Mouse (Mus musculus) mature B cell (primary cell): Measurements from ENCODE around the gene Nova2.

ENCODE experiments used
- in situ Hi-C: fragments of 300-500 bp; cut with MboI; formaldehyde crosslinking; loops from 2 replicates; pipeline ENCODE4 v1.14.3; 2019

Gene Nova2

GRCm38 (mm10) chr7:18987100-18987499 is 61.4 kb downstream of the Nova2 start, which contains the start of gene Nanos2:
Nanos2 (plus strand) TSS chr7:18987400.
- in situ Hi-C loops: no loop called here

- in situ Hi-C loops: no loop called here
These were observed 62.1 kb downstream of the Nova2 start for GRCm38 (mm10) chr7:18987747-18988146.

DNA sequence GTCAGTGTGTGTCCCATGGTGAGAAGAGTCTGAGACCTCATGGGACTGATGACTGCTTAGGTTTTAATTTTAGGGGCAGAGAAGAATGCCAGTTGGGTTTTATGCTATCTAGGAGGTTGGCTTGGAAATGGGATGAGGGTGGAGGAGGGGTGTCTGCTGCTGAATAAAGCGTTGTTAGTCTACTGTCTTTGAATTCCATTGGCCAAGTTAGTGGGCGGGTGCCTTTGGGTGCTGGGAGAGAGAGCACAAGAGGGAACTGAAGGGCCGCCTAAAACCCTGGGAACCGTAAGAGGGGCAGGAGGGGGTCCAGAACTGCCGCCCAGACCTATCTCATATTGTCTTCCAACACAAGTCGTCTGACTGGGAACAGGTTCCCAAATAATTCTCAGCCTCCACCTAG is 63.1 kb downstream of the Nova2 start:
- in situ Hi-C loops: no loop called here

GRCm38 (mm10) chr7:18989995-18990394 is 64.3 kb downstream of the Nova2 start:
- in situ Hi-C loops: no loop called here

GRCm38 (mm10) chr7:18990601-18991295 is 65.1 kb downstream of the Nova2 start, which contains the start of gene Mypop:
Mypop (plus strand) TSS chr7:18991245.
- in situ Hi-C loops: no loop called here

GRCm38 (mm10) chr7:18991660-18992293 is 66.1 kb downstream of the Nova2 start:
- in situ Hi-C loops: no loop called here

DNA sequence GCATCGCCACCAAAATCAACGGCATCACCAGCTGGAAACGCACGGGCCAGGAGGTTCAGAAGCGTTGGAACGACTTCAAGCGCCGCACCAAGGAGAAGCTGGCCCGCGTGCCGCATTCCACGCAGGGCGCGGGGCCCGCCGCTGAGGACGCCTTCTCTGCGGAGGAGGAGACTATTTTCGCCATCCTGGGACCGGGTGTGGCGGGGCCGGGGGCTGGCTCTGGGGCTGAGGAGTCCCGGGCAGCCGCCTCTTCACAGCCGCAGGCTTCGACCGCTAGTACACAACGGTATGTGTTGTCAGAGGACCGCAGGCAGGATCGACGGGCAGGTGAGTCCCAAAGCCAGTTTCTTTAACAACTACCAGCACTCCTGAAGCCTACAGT is 66.6 kb downstream of the Nova2 start:
- in situ Hi-C loops: no loop called here

DNA sequence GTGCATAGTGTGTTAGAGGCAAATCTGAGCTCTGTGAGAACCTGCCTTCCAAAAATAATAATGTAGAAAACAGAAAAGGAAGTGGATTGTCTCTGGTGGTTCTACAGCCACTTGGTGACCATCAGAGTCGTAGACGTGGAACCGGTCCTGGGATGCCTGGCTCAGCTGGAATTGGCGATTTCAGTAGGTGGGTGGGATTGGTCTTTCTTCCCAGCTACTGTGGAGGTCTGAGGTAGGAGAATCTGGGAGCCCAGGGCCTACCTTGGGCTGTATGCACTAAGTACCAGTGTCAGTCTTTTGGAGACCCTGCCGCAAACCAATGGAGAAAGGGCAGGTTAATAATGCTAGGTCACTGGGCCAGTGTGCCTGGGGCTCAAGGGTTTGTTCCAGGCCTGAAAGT is 67.3 kb downstream of the Nova2 start:
- in situ Hi-C loops: no loop called here

DNA sequence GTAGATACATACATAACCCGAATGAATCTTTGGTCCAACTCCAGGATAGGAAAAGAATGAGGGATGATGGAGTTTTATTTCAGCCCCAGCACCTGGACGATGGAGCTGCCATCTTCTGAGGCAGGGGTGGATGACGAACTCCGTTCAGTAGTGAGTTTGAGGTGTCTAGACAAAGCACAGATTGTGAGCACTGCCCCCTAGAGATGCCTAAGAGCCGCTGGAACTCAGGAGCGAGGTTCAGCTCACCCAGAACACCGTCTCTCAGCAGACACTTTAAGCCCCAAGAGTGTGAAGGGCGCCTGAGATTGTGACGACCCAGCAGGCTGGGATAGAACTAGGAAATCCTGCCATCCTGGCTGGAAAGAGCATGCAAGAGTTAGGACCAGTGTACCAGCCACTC is 73.1 kb downstream of the Nova2 start:
- in situ Hi-C loops: no loop called here

DNA sequence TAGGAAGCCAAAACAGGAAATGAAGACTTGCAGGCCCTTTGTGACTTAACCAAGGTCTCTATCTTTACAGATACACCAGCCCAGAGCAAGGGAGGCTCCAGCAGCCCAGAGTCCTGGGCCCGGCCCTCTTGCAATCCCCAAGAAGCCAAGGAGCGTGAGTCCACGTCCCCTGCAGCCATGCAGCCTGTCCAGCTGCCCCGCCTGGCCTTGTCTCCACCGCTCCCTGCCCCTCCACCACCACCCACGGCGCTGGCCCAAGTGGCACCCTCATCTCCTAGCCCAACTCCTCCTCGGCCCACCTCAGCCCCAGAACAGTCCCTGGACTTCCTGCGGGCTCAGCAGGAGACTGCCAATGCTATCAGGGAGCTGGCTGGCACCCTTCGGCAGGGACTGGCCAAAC is 74.7 kb downstream of the Nova2 start:
- in situ Hi-C loops: no loop called here

DNA sequence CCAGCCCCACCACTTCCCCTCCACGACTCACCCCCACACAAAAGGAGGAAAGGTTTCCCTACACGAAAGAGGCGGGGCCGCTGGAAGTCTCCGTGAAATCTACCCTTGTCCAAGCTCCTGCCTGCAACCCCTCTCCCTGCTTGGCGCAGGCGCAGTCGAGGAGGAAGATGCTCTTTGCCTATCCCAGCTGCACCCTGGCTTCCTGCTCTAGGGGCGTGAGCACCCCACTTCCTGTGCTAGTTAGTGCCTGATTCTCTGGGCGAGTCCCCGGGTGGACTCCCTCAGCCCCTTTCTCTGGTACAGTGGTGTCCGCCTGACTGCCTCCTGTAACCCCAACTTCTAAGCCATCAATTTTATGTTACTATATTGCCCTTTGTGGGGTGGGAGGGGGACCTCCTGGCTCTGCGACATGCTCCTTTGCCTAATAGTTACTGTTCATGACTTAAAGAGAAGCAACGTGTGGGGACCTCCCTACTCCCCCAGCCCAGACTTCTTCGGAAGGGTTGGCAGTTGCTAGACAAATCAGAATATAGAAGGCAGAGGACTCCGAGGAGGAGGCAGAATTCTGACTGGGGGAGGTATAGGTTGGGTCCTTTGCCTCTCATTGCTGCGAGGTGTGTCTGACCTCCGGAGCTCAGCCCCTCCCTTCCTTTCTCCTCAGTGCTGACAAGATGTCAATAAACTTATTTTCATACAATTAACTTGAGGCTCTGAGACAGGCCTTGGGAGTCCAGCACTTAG is 75.5 kb downstream of the Nova2 start:
- in situ Hi-C loops: no loop called here

GRCm38 (mm10) chr7:19001807-19002085 is 76.1 kb downstream of the Nova2 start:
- in situ Hi-C loops: no loop called here

DNA sequence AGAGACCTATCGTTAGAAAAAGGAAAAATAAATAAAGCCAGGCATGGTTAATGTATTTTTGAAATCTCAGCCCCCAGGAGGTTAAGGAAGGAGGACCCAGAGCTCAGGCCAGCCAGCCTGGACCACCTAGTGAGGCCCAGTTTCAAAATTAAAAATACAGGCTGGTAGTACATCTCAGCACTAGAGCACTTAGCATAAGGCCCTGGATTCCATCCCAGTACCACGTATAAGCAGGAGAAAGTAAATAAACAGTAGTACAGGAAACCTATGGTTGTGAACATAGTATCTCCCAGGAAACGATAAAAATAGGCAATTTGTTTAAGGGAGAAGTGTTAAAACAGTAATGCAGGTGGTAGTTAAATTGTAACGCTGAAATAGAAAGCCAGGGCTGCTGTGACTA is 76.4 kb downstream of the Nova2 start:
- in situ Hi-C loops: no loop called here

GRCm38 (mm10) chr7:19002848-19003498 is 77.3 kb downstream of the Nova2 start:
- in situ Hi-C loops: no loop called here

- in situ Hi-C loops: no loop called here
These were observed 78.4 kb downstream of the Nova2 start, which contains the start of gene Irf2bp1 for GRCm38 (mm10) chr7:19003902-19004630. Irf2bp1 (plus strand) TSS chr7:19004044.

DNA sequence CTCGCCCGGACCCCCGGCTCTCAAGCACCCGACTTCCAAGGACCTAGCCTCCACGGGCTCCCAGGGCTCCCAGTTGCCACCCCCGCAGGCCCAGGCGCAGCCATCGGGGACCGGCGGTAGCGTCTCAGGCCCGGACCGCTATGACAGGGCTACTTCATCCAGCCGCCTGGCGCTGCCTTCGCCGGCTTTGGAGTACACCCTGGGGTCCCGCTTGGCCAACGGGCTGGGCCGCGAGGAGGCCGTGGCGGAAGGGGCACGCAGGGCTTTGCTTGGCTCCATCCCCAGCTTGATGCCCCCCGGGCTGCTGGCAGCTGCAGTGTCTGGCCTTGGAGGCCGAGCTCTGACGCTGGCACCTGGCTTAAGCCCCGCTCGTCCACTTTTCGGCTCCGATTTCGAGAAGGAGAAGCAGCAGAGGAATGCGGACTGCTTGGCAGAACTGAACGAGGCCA is 79.0 kb downstream of the Nova2 start:
- in situ Hi-C loops: no loop called here

DNA sequence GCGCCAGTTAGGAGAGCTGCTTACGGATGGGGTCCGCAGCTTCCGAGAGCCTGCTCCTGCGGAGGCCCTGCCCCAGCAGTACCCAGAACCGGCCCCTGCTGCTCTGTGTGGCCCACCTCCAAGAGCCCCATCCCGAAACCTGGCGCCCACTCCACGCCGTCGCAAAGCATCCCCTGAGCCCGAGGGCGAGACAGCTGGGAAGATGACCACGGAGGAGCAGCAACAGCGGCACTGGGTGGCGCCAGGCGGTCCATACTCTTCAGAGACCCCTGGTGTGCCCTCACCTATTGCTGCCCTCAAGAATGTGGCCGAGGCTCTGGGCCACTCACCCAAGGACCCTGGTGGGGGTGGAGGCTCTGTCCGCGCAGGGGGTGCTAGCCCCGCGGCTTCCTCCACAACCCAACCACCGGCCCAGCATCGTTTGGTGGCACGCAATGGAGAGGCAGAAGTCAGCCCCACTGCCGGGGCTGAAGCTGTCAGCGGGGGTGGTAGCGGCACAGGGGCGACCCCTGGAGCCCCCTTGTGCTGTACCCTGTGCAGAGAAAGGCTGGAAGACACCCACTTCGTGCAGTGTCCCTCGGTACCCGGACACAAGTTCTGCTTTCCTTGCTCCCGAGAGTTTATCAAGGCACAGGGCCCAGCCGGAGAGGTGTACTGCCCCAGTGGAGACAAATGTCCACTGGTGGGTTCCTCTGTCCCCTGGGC is 79.9 kb downstream of the Nova2 start:
- in situ Hi-C loops: no loop called here

GRCm38 (mm10) chr7:19006476-19006875 is 80.8 kb downstream of the Nova2 start:
- in situ Hi-C loops: no loop called here

DNA sequence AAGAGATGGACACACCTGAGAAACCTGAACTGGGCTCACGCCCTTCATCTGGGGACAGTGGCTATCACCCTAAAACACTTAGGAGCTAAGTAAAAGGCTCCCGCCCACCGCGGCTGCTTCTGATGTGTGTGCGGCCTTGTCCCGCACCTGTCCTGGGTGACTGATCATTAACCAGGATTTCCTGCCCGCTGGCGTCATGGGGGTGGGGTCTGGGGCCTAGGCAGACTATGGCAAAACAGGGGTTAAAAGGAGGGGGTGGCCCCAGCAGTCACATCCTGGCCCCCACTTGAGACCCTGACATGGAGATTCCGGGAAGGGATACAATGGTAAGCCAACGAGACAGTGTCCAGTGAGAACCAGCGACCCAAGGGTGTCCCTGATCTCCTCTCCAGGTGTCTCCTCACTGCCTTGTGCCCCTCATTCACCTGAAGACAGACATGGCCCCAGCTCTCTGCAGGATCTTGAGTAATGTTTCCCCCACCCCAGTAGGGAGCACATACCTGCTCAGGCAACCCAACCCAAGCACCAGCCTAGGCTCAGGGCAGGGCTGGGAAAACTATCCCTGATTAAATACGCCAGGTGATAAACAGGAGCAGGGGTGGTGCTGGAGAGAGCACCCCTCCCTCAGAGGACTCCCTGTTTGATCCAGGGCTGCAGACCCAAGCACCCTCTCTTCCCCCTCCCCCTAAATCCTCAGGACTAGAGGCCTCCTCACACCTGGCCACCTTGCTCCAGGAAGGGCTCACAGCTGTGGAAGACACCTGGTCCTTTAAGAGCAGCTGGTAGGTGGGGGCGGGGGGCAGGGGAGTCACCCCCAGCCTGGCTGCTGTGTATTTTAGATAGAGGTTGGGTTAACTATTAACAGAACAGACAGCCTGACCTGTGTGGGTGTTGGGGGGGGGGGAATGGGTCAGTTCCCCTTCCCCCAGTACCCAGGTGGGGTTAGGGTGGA is 81.6 kb downstream of the Nova2 start:
- in situ Hi-C loops: no loop called here

DNA sequence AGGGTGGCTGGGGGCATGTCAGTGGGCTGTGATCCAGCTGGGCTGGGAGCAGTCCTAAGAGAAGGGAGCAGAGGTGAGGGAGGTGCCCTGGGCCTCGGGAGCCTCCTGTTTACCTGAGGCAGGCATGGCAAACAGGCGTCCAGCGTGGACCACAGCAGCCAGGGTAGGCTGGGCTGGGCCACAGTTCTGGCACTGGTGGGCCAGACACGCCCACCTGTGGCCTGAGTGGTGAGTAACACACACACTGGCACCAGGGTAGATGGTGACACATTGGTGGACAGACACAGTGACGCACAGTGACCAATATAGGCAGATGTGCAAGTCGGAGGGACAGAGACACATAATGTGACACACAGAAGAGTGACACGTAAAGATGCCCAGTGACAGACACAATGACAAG is 84.9 kb downstream of the Nova2 start:
- in situ Hi-C loops: no loop called here
